Mouse (Mus musculus) gastrocnemius, postnatal 25 days (tissue): Measurements from ENCODE around the gene Ntrk3. TPM values are rescaled to one million over a fixed set of nuclear protein-coding genes. Genes with fewer than 3 reads are reported as not detected.

Source experiments
- DNase-seq: peaks from one replicate; pipeline ENCODE4 v3.0.0; 2022
- total RNA-seq, 2 experiments: library from RNA; stranded (reverse); gene quantifications; 1 replicate in 1 of 2; 2 replicates in 1 of 2; pipeline ENCODE4 v1.2.3; 2021

Gene Ntrk3
- total RNA-seq, 2 experiments from 2014 or later: 0.90 to 2.1 TPM

DNA sequence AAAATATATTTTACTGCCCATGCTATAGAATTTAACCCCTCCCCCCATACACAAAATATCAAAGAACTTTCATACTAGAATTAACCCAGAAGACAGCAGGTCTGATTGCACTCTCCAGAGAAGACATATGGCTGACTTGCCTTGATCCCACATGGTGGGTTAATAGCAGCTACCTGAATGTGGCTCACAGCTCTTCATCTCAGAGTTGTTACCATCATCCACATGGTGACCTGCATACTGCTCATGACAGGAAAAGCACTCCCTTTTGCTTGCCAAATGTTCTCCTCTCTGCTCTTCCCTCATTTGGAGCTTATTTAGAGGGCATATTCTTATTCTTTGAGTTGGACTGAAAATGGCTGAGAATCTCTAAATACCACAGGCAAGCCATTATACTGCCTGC is 404.4 kb downstream of the Ntrk3 start:
- no peak for DNase-seq

DNA sequence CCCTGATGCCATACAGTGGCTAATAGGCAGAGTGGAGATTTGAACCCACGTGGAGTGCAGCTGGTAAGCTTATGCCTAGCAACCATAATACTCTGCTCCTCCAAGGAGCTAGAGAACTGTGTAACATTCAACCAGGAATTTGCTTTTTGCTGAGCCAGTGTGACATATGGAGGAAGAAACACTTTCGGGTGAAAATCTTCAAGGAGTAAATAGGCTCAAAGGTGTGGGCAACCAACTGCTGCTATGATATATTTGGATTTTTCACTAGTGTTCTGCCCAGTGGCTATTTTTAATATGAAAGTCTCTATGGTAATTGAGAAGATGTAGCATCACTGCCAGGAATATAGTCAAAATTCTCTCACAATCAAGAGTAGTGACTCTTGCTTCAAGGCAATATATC is 409.5 kb downstream of the Ntrk3 start:
- no peak for DNase-seq

DNA sequence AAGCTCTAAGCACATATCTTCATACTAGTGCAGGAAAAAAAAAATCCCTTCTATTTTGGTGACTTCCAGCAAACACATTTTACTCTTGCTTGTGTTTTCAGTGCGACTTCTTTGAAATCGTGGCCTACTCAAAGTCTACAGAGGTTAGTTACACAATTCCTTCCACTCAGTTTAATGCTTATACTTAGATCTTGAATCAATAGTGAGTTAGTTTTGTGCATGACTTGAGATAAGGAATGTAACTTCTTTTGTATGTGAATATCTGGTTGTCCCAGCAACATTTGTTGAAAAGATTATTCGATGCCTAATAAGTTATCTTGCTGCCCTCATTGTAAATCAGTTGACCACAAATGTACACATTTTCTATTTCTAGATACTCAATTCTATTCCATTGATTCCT is 411.6 kb downstream of the Ntrk3 start:
- no peak for DNase-seq

DNA sequence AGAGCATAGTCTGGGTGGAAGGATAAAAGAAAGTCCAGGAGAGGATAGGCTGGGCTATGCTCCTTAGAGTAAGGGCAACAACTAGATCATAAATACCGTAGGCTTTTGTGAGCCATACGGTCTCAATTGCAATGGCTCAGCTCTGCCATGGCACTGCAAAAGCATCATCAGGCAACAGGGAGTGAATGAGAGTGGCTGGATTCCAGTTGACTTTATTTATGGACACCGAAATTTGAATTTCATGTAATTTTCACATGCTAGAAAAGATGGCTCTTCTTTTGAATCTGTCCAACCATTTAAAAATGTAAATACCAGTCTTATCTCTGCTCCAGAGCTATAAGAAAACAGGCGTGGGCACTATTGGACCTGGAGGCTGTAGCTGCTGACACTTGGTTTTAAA is 419.2 kb downstream of the Ntrk3 start:
- no peak for DNase-seq

DNA sequence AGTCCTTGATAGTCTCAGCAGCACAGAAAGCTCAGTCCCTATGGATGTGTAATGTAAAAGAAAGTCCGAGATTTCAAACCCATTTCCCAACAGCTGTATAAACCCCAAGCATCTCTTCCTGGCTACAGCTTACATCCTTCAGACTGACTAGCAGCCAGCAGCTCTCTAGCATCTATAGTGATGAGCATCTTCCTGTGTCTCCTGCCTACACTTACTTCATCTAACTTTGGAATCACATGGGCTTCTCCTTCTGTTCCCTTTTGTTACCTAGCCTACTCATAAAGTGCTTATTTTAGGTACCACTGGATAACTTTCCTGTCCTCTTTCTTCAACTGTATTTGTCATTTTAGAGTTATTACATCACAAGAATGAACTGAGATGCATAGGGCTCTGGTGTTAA is 432.0 kb downstream of the Ntrk3 start:
- no peak for DNase-seq

DNA sequence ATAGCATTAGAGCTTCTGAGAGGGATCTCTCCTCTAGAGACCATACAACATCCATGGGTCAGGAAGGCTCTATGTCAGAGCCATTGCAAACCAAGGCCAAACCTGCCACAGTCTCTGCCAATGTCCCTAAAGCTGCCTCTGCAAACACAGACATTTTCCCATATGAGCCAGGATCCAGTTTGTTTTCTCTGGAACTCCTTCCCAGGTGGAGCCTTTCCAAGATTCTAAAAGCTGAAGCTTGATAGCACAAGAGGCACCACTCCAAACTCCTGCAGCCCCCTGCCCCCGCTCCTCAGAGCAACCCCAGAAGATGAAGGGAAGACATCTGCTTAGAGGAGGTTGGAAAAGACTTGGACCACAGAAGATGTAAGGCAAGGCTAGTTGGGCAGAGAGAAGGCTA is 432.8 kb downstream of the Ntrk3 start:
- DNase-seq: no peak

DNA sequence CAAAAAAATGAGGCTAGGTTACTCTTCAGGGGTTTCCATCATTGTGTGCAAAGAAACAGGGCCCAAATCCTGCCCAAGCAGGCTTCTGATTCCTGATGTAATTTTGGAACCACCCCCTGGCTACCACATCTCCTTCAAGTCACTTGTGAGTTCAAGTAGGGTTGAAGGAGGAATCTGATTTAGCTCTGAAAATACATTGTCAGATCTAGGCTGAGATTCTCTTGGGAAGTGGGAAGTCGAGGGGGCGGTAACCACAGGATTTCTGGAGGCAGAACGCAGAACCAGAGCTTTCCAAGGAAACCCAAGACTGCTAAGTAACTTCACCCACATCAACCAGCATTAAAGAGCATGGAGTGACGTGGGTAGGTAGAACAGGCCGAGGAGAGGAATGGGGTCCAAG is 440.5 kb downstream of the Ntrk3 start:
- DNase-seq: no peak

DNA sequence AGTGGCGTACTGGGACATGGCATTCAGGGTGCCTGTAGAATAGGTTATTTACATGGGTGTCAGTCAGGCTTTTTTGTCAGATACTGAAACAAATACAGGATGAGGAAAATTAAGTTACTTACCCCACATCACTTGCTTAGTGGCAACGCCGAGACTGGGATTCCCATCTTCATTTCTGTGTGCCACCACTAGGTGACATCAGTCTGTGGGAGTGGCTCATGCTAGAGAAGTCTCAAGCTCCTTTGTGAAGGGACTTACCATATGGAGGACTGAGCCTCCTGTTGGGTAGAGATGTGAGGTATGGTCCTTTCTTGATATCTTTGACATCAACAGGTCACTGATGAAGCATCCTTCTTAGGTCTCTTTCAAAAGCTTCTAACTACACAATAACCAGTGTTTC is 443.5 kb downstream of the Ntrk3 start:
- no peak for DNase-seq

DNA sequence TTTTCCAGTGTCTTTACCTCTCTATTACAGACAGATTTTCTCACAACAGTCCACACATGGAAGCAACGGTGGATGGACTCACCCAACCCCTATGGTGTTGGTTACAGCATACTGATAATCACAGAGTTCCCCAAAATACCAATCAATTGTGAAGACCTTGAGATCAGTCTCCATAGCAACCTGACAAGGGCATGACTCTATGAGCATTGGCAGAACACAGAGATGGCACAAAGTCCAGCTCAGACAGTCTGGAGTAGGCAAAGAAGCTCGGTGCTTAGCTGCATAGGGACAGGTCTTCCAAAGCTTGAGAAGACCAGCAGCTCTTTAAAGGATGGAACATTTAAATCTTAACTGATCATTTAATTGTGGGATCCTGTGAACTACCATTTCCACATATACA is 447.6 kb downstream of the Ntrk3 start:
- no peak for DNase-seq

DNA sequence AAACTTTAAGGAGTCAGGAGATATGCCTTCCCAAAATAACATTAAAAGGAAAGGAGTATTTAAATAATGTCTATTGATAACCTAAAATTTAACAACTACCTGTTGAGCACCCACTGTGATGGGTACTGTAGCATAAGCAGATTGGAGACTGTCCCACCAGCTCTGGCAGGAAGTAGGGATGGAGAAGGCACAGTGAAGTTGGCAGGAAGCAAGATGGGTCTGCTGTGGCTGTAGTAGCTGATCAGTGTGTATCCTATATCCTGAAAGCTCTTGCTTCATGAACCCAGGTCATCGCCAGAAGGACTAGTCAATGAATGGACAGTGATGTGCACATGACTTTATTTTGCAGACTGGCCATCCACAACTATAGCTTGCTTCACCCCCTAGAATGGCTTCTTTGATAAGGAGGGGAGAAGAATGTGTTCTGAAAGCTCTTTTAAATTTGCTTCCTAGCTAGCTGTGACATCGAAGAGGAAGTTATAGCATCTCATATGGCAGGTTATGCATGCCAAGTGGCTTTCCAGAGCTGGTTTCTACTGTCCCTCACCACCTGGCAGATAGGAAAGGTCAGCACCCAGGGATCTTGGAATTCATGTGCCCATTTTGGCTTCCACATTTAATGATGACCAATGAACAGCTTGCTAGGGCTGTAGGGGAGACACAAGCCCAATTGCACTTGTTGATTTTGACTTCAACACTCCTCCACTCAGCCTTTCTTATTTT is 451.1 kb downstream of the Ntrk3 start:
- DNase-seq: no peak

DNA sequence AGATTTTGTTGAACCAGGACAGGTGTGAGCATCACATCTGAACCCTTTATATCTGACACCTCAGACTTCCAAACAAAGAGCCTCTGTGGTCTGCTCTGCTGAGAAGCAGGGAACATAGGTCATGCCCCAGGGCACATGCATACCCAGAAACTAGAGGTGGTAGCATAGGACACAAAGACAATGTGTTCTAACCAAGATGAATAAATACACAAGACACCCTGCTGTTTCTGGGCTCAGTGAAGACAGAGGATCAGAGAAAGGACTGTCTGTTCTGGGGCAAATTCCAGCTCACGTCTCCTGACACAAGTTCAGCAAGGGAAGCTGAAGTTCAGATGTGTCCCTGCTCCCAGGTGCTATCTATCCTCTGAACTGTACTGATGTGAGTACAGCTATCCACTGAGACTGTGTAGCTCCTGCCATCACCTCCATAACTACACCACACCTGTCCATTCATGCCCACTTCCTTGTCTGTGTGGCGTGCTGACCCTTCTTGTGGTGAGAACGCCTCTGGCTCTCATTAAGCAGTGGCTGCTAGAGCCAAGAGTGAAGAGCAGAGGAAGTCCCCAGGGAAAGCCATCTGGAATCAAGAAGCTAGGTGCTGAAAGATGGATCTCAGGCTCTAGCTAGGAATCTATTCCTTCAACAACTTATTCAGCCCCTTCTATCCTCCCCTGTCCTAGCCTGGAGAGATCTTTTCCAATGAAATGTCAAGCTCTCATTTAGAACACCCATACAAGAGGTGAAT is 468.1 kb downstream of the Ntrk3 start:
- no peak for DNase-seq

DNA sequence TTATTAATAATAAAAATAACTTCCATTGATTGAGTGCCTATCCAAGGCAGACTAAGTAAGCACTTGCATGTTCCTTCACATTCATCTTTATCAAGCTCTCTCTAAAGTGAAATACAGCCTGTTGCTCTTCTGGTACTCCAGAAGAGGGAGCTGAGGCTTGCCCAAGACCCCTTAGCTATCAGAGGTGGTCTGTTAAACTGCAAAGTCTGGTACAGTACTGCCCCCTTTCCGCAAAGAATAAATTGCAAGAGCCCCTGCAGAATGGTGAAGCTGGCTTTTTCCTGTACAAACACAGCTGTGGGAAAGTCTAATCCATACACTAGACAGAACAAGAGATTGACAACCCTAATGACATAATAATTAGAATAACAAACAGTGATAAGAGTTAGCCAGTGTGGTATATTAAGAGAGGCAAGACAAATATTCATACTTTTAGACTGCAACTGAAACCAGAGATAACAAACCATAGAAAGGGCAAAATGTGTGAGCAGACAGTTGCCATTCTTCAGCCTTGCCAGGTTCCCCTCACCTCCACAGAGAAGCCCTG is 470.3 kb downstream of the Ntrk3 start:
- no peak for DNase-seq

DNA sequence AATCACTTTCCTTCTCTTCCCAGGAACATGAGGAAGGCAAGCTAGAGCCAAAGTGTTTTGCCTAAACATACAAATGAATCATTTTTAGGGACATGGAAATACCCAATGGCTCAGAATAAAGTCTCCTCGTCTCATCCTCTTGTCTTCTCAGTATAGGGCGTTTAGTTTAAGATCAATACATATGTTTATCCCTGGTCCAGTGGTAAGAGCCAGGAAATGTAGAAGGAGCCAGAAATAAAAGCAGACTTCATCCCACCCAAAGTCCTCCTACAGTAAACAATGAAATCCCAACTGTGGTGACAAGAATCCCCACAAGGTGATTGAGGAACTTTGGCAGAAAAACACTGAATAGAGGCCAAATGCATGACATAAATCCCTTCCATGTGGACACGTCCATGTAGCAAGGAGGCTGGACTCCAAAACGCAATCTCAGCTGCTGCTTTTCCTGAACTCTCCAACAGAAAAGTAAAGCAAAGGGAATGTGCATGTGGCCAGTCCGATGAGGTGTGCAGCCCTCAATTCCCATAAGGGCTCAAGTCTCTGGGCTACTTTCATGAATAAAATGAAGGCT is 473.3 kb downstream of the Ntrk3 start:
- DNase-seq: no peak

DNA sequence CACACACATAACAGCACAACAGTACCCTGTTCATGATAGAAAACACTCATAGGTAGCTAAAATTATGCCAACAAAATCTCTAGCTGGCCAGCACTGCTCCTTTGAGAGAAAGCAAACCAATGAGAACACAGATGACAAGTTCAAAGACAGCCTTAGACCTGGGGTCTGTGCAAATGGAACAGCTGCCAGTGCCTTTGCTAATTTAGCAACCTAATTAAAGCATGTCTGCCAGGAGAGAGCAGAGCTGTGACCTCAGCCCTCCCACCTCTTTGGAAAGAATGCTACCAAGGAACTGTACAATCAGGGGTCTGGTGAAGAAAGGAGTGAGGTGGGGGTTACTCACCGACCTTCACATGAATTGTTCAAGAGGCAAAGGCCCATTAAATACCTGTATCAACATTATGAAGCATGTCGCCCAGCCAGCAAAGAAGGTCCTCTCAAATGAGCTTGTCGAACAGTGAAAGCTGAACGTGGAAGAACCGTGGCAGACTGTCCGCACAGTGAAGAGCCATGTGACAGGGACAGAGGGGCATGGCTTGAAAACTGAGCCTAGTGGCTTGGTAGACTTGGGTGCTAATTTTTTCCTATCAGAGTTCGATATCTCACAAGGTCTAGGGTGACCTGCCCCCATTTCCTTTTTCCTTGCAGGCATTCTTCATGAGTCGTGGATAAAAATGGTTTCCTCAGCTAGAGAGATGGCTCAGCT is 476.2 kb downstream of the Ntrk3 start:
- no peak for DNase-seq

DNA sequence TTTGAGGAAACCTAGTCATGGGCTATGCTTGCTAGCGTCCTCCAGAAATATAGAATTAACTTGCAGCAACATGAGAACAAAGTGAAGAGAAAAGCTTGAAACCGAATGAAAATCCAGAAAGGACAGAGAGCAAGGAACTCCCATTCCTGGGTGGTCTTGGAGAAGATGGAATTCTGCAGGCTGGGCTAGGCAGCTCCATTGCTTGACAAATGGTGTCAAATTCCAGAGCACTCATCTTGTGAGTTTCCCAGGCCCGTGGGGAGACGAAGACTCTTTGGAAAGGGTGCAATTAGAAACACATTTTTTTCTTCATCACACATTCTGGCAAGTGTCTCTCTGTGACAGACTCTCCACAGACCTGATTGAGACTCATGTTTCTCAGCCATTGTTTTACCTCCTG is 479.7 kb downstream of the Ntrk3 start:
- DNase-seq: no peak

DNA sequence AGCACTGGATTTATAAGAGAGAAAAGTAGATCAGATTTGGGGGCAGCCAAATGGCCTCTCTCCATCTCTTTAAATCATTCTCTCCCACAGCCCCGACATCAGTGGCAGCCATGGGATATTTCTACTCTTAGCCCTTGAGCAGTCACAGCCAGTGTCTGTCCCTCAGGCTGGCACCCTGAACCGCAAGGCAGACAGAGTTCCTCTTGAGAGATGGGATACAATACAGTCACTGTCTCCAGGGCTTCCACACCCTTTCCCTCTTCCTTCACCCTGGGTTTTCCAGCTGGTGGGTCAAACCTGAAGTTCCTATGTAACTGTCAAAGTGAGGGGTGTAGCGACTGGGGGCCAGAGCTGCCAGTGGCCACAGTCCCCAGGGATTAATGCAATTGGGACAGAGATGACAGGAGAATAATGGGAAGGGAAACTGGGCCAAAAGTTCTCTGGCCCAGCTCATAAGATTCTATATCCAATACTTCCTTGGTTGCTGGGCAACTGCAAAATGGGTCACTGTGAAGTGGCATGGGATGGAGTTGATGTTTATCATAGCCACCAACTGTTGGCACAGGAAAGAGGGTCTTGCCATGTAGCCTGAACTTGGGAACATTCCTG is 483.9 kb downstream of the Ntrk3 start:
- DNase-seq: no peak

DNA sequence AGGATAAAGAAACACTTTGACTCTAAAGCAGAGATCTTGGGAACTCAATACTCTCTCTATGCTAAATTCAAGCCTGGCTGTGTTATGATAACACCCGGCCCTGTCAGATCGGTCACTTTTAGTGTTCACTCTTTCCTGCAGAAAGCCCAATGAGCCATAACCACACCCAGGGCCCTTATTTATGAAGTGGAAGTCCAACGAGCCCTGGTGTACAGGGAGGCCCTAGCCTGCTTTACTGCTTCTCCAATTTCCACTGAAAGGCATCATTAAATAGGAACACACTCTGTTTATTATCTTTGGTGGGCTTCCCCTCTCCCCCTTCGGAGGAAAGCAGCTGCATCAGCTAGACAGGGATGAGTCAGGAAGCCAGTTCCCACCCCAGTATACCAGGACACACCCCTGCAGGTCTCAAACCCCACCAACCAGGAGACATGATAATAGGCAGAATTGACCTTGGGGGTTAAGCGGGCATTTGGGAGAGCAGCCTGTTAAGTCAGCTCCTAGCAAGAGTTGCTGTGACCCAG is 489.6 kb downstream of the Ntrk3 start:
- DNase-seq: no peak

DNA sequence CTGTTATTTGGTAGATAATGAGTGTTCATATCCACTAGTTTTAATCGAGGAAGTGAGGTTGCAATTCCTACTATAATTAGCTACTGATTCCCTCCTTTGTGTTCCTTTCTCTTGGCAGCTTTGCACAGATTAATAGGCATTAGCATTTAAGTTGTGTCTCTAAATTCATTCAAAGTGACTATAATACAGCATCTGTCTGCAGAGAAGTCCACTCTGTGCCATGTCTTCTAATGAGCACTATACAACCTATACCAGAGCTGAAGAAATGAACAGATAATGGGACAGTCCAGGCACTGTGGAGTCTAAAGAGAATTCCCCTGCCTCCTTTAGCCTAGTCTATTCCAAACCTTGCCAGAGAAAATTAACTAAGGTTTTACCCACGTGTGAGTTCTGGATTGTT is 498.8 kb downstream of the Ntrk3 start:
- no peak for DNase-seq

DNA sequence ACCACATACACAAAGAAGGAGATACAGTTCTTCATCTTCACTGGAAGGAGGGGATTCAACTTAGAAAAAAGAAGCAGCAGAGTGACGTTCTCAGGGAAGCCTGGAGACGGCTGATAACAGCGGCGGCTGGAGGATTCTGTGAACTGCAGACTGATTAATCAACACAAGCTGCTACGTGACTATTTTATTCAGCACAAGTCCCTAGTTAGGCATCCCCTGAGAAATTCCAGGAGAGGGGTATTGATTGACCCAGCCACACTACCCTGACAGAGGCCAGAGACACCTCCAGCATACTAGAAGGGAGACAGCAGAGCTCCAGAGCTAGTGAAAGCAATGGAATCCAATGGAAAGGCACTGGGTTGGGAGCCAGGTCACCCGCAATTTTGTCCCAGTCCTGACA is 516.1 kb downstream of the Ntrk3 start:
- no peak for DNase-seq

DNA sequence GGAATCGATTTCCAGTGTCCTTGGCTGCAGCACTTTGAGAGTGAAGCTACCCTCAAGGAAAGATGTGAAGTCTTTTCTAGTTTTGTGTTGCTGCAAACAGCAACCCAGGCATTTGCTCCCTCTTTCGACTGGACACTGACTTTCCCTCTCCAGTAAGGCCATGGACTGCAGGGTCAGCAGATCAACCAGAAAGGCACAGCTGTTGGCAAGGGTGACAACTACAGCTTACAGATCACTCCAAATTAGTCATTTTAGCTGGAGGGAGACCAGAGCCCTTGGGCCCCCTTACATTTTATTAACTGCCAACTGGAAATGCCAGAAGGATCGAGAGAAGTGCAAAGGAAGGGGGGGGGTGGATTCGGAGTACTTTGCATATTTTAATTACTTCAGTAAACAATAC is 516.9 kb downstream of the Ntrk3 start:
- no peak for DNase-seq

DNA sequence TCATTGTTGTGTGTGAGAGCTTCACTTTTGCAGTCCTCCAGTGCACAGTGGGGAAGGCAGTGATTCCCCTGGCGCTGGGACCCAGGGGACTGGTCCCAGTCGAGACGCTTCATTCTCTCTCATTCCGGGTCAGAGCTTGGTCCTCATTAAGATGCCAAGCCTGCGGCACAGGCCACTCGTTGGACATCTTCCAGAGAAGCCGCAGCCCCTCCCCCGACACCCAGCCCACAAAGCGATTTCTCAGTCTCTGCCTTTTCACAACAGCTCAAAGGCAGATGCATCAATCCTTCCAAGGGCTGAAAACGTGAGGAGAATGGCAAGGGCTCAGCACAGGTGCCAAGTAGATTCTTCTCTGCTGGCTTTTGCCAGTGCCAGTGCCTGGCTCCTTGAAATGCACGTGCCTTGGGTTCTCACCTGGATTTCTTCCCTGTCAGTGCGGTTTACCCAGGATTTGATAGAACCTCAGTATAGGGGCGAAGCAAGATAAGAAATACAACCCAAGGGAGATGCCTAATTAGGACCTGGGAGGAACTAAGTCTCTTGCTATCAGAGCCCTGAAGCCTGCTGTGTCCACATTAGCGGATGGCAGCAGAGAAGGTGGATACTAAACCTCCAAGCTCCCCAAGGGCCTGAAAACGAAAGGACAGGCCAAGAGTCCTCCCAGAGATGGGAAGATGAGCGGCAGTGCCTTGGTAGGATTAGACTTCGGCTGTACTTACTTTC is 546.7 kb downstream of the Ntrk3 start:
- no peak for DNase-seq
